Mouse (Mus musculus): ENCODE measurements at regions not wholly inside any gene's neighbourhood (a gene's known extent, or its start where the extent isn't known, plus 50 kb on each side); places are given as distances from the start of the nearest gene placed in this dataset.

DNA sequence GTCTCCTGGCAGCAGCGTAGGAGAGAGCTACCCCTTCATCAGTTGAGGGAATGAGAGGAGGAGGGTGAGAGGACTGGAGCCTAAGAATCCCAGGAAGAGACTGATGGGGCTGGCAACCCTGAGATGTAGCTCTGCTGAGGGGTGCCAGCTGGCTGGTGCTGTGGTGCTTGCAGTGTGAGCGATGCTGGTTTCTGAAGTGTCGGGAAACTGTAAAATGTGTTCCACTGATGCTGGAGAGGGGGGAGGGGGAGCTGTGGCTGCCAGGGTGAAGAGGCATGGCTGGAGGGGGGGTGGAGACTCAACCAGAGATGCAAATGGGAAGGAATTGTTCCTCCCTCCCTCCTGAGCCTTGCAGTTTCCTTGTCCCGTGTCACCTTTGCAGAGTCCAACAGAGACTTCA lies 102.0 kb upstream of the Max start:
- no peak for TF ChIP-seq POLR2A (IDR thresholded peaks at IDR 0.05; ENCODE audit: low read depth, low read length)
- TF ChIP-seq CTCF (IDR thresholded peaks at IDR 0.05; ENCODE audit: extremely low read depth, insufficient read length, insufficient replicate concordance, low read depth, low read length) = no peak

Data from small intestine, adult 2 months (tissue).